Mouse (Mus musculus): Measurements from ENCODE around the gene Rnf5.

The Rnf5 gene

GRCm38 (mm10) chr17:34604511-34605237, 1.2 kb upstream of the Rnf5 start:
- no peak for DNase-seq

- DNase-seq, result peak; percentile 98
Measured at GRCm38 (mm10) chr17:34604061-34604508, 595 bp upstream of the Rnf5 start, which contains the start of gene Agpat1. Gene Agpat1, plus strand, starts transcription at chr17:34604262.

GRCm38 (mm10) chr17:34601796-34602195, 1.7 kb downstream of the Rnf5 start:
- DNase-seq, result peak; percentile 22

GRCm38 (mm10) chr17:34599891-34600290, 3.6 kb downstream of the Rnf5 start:
- peak; percentile 17 for DNase-seq

- DNase-seq, result peak; percentile 19
Measured at GRCm38 (mm10) chr17:34597566-34598095, 5.9 kb downstream of the Rnf5 start, which contains the start of gene Ager. Gene Ager, plus strand, starts transcription at chr17:34597862.

GRCm38 (mm10) chr17:34596098-34596497, 7.4 kb downstream of the Rnf5 start:
- DNase-seq, result no peak

- DNase-seq, result no peak
Measured at GRCm38 (mm10) chr17:34593752-34594525, 9.6 kb downstream of the Rnf5 start.

GRCm38 (mm10) chr17:34592581-34593549, 10.6 kb downstream of the Rnf5 start:
- DNase-seq, result no peak

GRCm38 (mm10) chr17:34591994-34592375, 11.5 kb downstream of the Rnf5 start:
- peak; percentile 98 for DNase-seq

- DNase-seq, result peak; percentile 64
Measured at GRCm38 (mm10) chr17:34591029-34591993, 12.2 kb downstream of the Rnf5 start, which contains the start of gene Pbx2. Gene Pbx2, plus strand, starts transcription at chr17:34591266.

GRCm38 (mm10) chr17:34590154-34590987, 13.1 kb downstream of the Rnf5 start:
- peak; percentile 63 for DNase-seq

GRCm38 (mm10) chr17:34589681-34590101, 13.8 kb downstream of the Rnf5 start, which contains the start of gene Gpsm3:
Gene Gpsm3, plus strand, starts transcription at chr17:34589806.
- DNase-seq, result peak; percentile 78

- DNase-seq, result no peak
Measured at GRCm38 (mm10) chr17:34589206-34589605, 14.3 kb downstream of the Rnf5 start.

- DNase-seq, result no peak
Measured at GRCm38 (mm10) chr17:34588767-34589166, 14.7 kb downstream of the Rnf5 start.

GRCm38 (mm10) chr17:34587814-34588213, 15.7 kb downstream of the Rnf5 start:
- no peak for DNase-seq

- peak; percentile 99 for DNase-seq
Measured at GRCm38 (mm10) chr17:34587423-34587811, 16.1 kb downstream of the Rnf5 start.

- peak; percentile 95 for DNase-seq
Measured at GRCm38 (mm10) chr17:34586796-34587422, 16.6 kb downstream of the Rnf5 start.

- no peak for DNase-seq
Measured at GRCm38 (mm10) chr17:34585877-34586771, 17.4 kb downstream of the Rnf5 start.

Measured in thymus, postnatal 4 days (tissue).